Mouse (Mus musculus) erythroblast, embryonic 14.5 days (primary cell): ENCODE results near the gene Zfp385b. TPM values are rescaled to one million over a fixed set of nuclear protein-coding genes. Genes with fewer than 3 reads are reported as not detected.

ENCODE experiments used
- H3K27me3 ChIP-seq: 2 replicates; pipeline ENCODE4 v1.6.1; 2012; ENCODE audit warnings: inconsistent platforms; ENCODE audit not compliant: control insufficient read depth
- H3K36me3 ChIP-seq: 2 replicates; pipeline ENCODE4 v1.6.1; 2012; ENCODE audit warnings: mild to moderate bottlenecking, inconsistent platforms; ENCODE audit not compliant: control insufficient read depth
- H3K4me1 ChIP-seq: 2 replicates; pipeline ENCODE4 v1.6.1; 2012; ENCODE audit warnings: inconsistent platforms; ENCODE audit not compliant: control insufficient read depth
- H3K4me3 ChIP-seq: replicated peaks from 2 replicates; pipeline ENCODE3; 2012; ENCODE audit warnings: moderate library complexity, mild to moderate bottlenecking, inconsistent platforms
- H3K9me3 ChIP-seq: 2 replicates; pipeline ENCODE4 v1.6.1; 2012; ENCODE audit warnings: low read length, inconsistent platforms, mixed read lengths; ENCODE audit not compliant: control insufficient read depth
- GATA1 ChIP-seq: IDR thresholded peaks from 2 replicates; pipeline ENCODE4 v1.6.1; 2012; ENCODE audit warnings: low read length, inconsistent platforms, mixed read lengths
- TAL1 ChIP-seq: IDR thresholded peaks from 3 replicates; pipeline ENCODE4 v1.6.1; 2012; ENCODE audit warnings: low read length, inconsistent platforms, mixed read lengths
- polyA plus RNA-seq: library from polyadenylated mRNA; stranded (reverse); fragments of >175 nt; gene quantifications from 2 replicates; pipeline ENCODE4 v1.2.3, GENCODE M21; 2012

Zfp385b gene
- polyA plus RNA-seq, 1 experiment = not detected

DNA sequence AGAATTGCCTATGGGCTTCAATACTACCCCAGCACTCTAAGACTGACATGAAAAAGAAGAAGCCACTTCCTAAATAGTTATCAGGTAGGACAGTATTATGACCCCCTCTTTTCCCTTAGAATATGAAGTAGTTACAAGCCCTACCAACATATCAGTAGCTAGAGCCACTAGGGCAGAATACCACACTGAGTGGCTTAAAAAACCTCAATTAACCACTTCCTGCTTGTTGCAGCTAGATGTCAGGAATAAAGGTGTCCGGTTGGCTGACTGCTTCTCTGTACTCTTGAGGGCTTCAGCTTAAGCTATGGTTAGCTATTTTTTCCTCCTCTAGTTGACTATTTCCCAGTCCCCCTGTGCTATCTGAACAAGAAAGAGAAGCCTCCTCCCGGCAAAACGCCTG lies 103.1 kb downstream of the Zfp385b start:
- no peaks in the 10 kb centered on the region for H3K9me3 ChIP-seq
- H3K4me1 ChIP-seq = no peaks in the 10 kb centered on the region
- TF ChIP-seq TAL1 (no peak), GATA1 (no peak)
- H3K27me3 ChIP-seq = no peaks in the 10 kb centered on the region
- no peaks in the 10 kb centered on the region for H3K36me3 ChIP-seq
- no peak overlapping the region for H3K4me3 ChIP-seq

GRCm38 (mm10) chr2:77713886-77714285 lies 105.6 kb downstream of the Zfp385b start:
- H3K4me1 ChIP-seq = no peaks in the 10 kb centered on the region
- TF ChIP-seq TAL1 (no peak), GATA1 (no peak)
- no peaks in the 10 kb centered on the region for H3K9me3 ChIP-seq
- no peaks in the 10 kb centered on the region for H3K36me3 ChIP-seq
- no peak overlapping the region for H3K4me3 ChIP-seq
- no peaks in the 10 kb centered on the region for H3K27me3 ChIP-seq

DNA sequence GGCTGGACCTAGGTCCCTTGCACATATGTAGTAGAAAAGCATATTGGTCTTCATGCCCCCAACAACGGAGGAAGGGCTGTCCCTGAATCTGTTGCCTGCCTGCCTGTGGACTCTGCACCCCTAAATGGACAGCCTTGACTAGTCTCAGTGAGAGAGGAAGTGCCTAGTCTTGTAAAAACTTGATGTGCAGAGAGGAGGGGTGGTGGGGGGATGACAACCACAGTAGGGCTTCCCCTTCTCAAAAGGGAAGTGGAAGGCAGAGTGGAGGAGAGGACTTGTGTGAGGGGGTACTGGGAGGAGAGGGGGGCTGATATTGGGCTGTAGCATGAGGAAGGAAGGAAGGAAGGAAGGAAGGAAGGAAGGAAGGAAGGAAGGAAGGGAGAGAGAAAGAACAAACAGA lies 107.7 kb downstream of the Zfp385b start:
- H3K4me1 ChIP-seq = no peaks in the 10 kb centered on the region
- no peaks in the 10 kb centered on the region for H3K9me3 ChIP-seq
- no peak overlapping the region for H3K4me3 ChIP-seq
- no peaks in the 10 kb centered on the region for H3K27me3 ChIP-seq
- no peaks in the 10 kb centered on the region for H3K36me3 ChIP-seq
- no peak for TF ChIP-seq GATA1
- TF ChIP-seq TAL1 = no peak

- TF ChIP-seq GATA1 (no peak), TAL1 (no peak)
- H3K4me1 ChIP-seq = no peaks in the 10 kb centered on the region
- H3K4me3 ChIP-seq = no peak overlapping the region
- no peaks in the 10 kb centered on the region for H3K36me3 ChIP-seq
- H3K9me3 ChIP-seq = no peaks in the 10 kb centered on the region
- no peaks in the 10 kb centered on the region for H3K27me3 ChIP-seq
Measured at GRCm38 (mm10) chr2:77709206-77709794, 110.1 kb downstream of the Zfp385b start.

DNA sequence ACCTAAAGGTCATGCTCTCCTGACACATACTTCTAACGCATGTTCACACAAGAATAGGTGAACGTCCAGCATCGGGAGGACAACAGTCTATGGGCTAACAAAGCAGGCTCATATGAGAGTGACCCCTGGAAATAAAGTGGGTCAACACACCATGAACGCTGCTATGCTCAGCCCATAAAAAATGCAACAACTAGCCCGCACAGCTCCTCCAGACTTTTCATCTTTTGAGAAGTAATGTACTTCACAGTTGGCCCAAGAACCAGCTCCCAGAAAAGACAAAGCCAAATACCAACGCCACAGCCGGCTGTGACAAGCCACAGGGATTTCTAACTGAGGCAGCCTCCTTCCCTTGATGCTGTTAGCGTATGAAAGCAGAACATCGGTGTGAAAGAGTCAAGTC lies 112.3 kb downstream of the Zfp385b start:
- Histone ChIP-seq H3K4me3 (no peak overlapping the region), H3K9me3 (no peaks in the 10 kb centered on the region), H3K36me3 (no peaks in the 10 kb centered on the region), H3K4me1 (no peaks in the 10 kb centered on the region), H3K27me3 (no peaks in the 10 kb centered on the region)
- no peak for TF ChIP-seq GATA1
- TF ChIP-seq TAL1 = no peak

GRCm38 (mm10) chr2:77705476-77705875 lies 114.0 kb downstream of the Zfp385b start:
- no peaks in the 10 kb centered on the region for H3K9me3 ChIP-seq
- TF ChIP-seq TAL1 = no peak
- TF ChIP-seq GATA1 = no peak
- no peaks in the 10 kb centered on the region for H3K4me1 ChIP-seq
- H3K36me3 ChIP-seq = no peaks in the 10 kb centered on the region
- no peaks in the 10 kb centered on the region for H3K27me3 ChIP-seq
- H3K4me3 ChIP-seq = no peak overlapping the region

GRCm38 (mm10) chr2:77703080-77703479 lies 116.4 kb downstream of the Zfp385b start:
- no peak for TF ChIP-seq GATA1
- TF ChIP-seq TAL1 = no peak
- Histone ChIP-seq H3K9me3 (no peaks in the 10 kb centered on the region), H3K27me3 (no peaks in the 10 kb centered on the region), H3K4me3 (no peak overlapping the region), H3K4me1 (no peaks in the 10 kb centered on the region), H3K36me3 (no peaks in the 10 kb centered on the region)

GRCm38 (mm10) chr2:77691174-77691573 lies 128.3 kb downstream of the Zfp385b start:
- H3K4me1 ChIP-seq = no peaks in the 10 kb centered on the region
- no peaks in the 10 kb centered on the region for H3K27me3 ChIP-seq
- TF ChIP-seq TAL1 (no peak), GATA1 (no peak)
- no peaks in the 10 kb centered on the region for H3K9me3 ChIP-seq
- no peaks in the 10 kb centered on the region for H3K36me3 ChIP-seq
- H3K4me3 ChIP-seq = no peak overlapping the region

- Histone ChIP-seq H3K4me3 (no peak overlapping the region), H3K36me3 (no peaks in the 10 kb centered on the region), H3K27me3 (no peaks in the 10 kb centered on the region), H3K4me1 (no peaks in the 10 kb centered on the region), H3K9me3 (no peaks in the 10 kb centered on the region)
- TF ChIP-seq TAL1 (no peak), GATA1 (no peak)
Measured at GRCm38 (mm10) chr2:77690316-77690715, 129.1 kb downstream of the Zfp385b start.

- no peaks in the 10 kb centered on the region for H3K36me3 ChIP-seq
- no peak for TF ChIP-seq TAL1
- no peak overlapping the region for H3K4me3 ChIP-seq
- no peaks in the 10 kb centered on the region for H3K27me3 ChIP-seq
- no peaks in the 10 kb centered on the region for H3K9me3 ChIP-seq
- H3K4me1 ChIP-seq = no peaks in the 10 kb centered on the region
Measured at GRCm38 (mm10) chr2:77688651-77689050, 130.8 kb downstream of the Zfp385b start.
